Mouse (Mus musculus) gastrocnemius, adult 18-20 months (tissue): Measurements from ENCODE around the gene Vwc2l. TPM values are rescaled to one million over a fixed set of nuclear protein-coding genes. Genes with fewer than 3 reads are reported as not detected.

Source experiments
- DNase-seq: peaks from one replicate; pipeline ENCODE4 v3.0.0; 2021; ENCODE audit warnings: low spot score
- long read RNA-seq, 2 experiments: library from polyadenylated mRNA; stranded (forward); transcript quantifications; one replicate each; pipeline ENCODE4 v2.0.0; 2021
- total RNA-seq, 2 experiments: library from RNA; stranded (reverse); gene quantifications; 2 replicates each; pipeline ENCODE4 v1.2.3; 2021

The Vwc2l gene
- not detected for total RNA-seq
- long read RNA-seq, experiment 1 = 0 reads
- long read RNA-seq, experiment 2 = 0 reads

DNA sequence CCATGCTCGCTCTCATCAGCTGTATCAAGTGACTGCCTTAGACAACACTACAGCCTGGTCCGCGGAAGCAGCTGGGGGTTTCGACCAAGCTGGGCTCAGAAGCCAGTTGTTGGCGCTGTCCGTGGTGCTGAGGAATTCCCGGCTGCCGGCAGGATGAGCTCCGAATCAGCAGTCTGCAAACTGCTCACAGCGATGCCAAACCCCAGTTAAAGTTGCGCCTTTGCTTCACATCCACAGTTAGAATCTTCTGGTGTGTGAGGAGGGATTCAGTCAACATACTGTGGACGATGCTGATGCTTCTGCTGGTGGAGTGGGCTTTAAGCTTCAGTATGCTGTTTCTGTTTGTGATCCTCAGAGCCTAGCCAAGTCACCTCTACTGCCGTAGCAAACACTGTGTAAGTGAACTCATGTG is at the start of gene Vwc2l:
Gene Vwc2l, plus strand, starts transcription at position 61 of the 412 bp plus-strand sequence.
- DNase-seq = no peak

DNA sequence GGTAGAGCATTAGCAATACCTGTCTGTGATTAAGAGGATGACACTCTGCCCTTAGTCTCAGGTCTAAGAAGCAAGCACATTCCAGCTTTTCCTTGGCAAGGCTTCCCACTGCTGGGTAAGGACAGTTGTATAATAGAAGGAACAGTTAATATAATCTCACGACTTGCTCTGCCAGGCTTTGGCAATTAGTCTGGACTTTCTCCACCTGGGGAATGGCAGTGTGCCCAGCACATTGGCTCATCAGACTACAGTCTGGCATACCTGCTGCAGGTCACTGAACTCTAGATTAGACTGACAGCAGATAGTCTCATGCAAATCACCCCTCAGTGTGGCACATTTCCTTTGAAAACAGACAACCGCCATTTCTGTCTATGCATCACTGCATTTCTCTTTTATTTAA is 33.0 kb upstream of the Vwc2l start:
- no peak for DNase-seq

DNA sequence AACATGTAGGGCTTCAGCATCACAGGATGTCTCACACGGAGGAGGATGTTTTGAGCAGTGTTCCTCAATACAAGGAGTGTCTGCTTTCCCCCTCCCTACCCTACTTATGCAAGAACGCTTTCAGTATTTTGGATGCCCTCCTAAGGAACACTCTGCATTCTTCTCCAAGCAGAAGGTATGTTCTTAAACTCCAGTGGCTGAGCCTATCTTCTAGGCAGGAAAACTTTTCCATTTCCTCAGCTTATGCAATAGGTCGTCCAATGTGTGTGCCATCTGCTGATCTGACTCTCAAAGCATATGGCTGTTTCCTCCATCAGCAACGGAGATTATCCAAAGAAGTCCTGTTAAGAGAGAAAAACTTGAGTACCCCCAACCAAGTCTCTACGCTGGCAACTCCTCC is 25.2 kb upstream of the Vwc2l start:
- no peak for DNase-seq

DNA sequence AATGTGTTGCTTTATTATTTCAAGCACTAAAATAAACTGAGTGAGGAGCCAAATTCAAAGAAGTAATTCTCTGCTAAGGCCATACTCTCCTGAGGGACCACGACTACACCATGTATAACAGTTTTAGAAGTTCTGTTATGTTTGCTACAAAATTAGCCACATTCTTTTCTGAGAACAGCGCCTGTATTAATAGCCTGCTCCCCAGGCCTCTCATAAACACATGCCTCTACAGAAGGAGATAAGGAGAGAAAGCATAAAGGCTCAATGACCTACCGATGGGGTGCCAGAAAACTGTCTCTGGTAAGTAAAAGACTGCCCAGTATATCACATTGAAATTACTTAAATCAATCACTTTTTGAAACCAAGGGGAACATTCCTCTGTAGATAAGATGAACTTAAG is 21.6 kb upstream of the Vwc2l start:
- no peak for DNase-seq

DNA sequence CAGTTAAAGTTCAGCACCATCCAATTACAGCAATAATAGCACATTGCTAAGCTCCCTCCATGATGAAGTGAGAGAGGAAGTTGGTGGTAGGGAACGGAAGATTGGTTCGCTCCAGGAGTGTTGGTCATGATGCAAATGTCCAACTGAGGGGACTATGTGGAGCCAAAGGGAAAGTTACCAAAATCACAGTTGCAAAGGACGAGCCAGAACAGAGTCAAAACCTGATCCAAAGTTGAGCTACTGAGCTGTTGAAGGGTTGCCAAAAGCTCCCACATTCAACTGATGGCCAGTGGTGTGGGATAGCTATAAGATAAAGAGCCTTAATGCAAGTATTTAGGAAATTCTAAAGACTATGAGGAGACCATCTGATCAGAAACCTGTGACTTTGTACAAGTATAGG is 19.7 kb upstream of the Vwc2l start:
- DNase-seq = no peak

DNA sequence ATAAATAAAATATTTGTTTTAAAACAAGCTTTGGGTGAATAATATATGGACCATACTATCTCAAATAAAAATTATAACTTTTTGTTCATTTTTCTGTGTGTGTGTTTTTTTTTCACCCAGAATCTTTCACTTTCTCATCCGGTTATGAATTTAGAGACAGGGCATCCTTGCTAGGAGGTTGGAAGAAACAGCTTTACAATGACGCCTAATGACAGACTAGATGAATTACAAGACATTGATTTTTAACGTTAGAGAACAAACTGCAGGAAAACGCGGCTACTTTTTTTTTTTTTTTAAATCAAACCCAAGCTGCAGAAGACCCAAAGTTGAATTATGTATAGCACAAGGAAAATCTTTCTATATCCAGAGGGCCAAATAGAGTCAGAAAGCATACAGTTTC is 470 bp upstream of the Vwc2l start:
- DNase-seq = no peak

DNA sequence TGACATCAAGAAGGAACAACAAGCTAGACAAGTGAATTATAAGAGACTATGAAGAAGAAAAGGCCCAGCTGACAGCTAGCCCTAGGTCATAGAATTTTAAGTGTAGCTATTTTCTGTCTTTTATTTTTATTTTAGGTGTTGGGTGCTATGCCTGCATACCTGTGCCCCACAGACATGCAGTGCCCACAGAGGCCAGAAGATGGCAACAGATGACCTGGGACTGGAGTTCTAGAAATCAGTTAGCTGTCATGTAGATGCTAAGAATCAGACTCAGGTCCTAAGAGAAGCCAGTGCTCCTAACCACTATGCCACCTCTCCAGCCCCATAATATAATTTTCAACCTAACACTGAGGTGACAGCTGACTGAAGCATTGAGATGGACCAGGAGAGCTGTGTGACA is 61.6 kb downstream of the Vwc2l start:
- no peak for DNase-seq

DNA sequence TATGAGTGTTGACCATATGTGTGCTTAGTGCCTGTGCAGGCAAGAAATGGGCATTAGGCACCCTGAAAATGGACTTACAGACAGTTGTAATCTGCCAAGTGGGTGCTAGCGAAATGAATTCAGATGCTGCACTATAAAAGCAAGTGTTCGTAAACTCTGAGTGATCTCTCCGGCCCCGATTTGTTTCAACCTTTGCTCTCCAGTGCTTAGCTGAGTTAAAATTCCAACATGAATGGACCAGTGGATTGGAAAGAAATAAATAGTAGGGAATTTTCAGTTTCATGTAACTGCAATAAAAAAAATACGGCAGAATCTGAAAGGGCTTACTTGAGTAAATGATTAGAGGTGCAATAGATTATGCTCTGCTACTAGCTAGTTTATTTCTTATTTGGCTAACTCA is 66.1 kb downstream of the Vwc2l start:
- DNase-seq = no peak

DNA sequence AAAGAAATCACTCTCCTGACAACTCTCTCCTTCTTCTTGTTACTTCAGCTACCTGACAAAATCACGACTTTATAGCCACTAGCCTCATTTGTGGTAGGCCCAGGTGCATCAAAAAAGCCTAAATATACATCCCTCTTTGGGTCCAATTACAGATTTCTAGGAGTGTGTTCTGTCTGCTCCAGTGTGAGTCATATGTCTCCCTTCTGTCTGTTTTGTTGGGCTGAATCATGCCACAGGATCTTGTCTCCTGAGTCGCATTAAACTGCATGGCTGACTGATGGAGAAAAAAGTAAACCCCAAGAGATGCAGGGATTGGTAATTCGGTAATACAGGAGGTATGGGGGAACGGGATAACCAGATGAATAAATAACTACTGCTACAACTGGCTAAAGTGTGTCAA is 69.6 kb downstream of the Vwc2l start:
- DNase-seq = no peak

DNA sequence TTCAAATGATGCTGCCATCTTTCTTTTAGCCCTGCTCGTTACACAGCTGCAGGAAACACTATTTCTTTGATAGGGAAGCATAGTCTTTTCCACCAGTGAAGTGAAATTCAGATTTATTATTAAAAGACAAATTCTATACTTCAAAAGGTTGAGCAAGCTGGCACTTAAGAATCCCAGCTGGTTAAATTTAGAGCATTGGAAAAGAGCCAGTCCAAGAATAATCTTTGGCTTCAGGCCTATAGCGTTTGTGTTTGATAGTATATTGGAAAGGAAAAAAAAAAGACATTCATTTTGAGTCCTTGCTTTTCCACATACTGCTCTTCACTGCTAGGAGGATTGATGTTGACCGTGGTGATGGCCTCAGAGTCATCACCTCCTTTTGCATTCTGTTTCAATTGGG is 77.9 kb downstream of the Vwc2l start:
- no peak for DNase-seq

DNA sequence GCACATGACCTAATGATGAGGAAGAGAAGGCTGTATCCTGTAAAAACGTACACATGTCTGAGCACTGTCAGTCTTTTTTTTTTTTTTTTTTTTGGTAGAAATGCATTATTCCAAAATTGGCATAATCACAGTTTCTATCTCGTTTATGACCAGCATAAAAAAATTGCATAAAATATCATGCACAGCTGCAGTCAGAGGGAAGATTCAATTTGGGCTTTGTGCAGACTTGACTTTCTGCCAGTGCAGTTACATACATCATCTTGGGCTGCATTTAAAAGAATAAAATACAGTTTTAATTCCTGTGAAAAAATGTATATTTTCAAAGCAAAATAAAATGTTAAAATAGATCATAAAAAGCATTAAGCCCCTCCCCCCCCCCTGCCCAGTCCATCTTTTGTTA is 97.6 kb downstream of the Vwc2l start:
- DNase-seq = no peak

DNA sequence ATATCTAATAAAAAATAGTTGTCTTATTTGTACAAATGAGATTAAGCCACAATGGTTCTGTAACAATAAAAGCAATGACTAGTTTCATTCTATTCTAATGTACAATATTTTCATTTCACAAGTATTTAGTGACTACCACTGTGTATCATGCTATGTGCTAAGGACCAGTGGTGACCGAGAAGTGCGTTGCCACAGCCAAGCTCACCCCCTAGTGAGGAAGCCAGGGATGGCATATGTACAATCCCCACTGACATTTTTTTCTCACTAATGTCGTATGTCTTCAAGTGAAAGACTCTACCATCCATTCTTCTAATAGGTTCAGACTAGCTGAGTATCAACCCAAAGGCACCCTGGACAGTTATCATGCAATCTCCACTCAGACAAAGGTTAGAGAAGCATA is 107.7 kb downstream of the Vwc2l start:
- no peak for DNase-seq

DNA sequence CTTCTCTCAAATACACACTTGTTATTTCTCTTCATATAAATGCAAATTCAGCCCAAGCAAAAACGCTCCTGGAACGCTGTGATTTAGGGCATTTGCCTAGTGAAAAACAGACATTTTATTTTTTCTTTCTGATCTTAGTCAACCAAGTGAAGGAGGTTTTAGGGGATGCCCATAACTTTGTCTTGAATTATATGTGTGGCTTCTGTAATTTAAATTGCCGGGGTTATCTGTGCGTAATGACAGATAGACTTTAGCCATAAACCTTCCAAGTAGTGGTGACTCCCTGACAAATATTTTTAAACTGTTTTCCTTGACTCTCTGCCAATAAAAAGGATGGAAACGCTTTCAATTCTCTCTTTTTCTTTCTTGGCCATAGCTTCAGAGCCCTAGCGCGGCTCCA is 116.7 kb downstream of the Vwc2l start:
- no peak for DNase-seq

DNA sequence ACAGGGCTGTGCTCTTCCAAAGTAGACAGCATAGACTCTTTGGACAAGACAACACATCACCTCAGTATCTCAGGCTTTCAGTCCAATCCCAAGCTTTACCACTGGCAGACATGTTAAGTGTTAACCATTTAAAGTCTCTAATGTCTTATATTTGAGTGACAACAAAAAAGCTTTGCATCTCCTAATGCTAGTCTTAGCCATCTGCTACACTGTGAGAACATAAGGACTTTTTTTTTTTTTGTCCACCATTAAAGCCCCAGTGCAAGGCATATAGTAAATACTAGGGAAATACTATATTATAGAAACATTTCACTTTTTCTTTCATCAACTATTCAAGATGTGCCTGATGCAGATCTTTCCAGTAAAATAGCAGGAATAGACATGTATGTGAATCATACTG is 119.8 kb downstream of the Vwc2l start:
- no peak for DNase-seq

DNA sequence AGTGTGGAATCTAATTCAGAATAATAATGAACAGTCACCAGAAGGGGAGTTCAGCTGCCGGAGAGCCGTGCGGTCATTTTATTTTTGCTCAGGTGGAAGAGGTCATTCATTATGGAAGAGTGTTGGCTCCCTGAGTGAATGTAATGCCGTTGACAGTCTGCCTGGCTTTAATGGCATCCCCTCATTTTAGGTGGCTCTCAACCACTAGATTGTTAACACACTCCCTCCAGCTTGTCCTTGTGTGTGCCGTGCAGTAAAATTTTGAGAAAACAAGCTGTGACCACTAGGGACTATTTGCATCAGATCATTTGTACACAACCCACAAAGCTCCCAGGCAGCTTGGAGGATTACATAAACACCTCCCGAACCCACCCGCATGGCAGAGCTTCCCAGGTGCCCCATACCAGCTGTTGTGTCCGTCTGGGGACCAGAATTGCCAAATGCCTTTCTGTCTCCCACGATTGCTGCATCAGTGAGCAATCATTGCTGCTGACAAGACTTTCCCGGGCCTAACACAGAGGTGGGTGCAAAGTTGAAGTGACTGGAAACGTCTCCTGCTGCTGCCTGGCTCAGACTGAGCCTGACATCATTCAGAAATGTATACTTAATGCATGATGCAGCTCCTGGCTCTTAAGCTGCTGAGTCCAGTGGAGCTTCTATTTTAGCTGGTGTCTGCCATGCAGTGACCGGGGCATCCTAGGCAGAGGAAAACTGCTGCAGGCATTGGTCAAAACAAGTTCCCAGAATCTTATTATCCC is 126.3 kb downstream of the Vwc2l start:
- no peak for DNase-seq

DNA sequence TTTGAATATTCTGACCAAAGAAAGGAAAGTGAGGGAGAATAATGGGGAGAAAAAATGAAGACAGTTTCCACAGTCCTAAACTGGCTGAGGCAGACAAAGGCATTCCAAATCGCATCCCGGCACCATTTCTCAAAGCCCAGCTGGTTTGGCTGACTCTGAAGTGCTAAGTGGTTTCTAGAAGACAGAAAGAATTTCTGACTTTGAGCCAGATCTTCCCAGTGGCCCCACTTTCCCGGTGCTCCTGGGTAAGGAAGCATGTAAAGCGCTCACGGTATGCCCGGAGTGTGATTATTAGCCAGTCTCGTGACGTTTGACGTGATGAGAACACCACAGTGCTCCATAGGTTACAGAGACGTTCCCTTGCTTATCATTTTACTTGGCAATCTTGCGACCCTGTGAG is 127.9 kb downstream of the Vwc2l start:
- no peak for DNase-seq

DNA sequence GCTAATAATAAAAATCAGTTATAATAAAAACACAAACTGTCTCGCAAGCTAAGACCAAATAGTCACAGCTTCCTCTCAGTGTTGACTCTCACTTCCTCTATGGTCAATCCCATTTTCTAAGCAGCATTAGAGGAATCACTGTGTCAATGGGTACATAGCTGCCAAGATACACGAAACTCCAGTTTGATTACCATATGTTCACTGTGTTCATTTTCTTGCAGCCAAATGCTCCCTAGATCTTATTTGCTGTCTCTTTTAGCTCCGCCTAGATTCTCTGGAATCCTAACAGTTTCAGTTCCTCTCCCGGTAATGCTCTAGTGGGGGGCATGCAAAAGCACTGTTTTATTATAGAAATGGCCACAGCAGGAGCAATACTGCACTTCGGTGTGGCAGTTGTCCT is 130.4 kb downstream of the Vwc2l start:
- no peak for DNase-seq

DNA sequence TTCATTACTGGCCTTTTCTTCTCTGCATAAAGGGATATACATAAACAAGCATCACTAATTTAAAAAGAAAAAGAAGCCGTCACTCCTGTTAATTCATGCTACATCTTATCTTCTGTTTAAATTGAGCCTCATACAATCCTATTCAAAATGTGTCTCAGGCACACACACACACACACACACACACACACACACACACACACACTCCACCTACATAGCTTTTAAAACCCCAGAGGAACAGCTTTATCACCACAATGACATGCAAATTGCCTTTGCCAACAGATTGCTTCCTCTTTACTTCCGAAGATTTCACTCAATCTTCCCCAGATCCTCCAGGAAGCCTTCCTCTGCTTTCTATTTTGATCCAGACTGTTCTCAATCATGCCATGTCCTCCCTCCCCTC is 136.2 kb downstream of the Vwc2l start:
- no peak for DNase-seq

DNA sequence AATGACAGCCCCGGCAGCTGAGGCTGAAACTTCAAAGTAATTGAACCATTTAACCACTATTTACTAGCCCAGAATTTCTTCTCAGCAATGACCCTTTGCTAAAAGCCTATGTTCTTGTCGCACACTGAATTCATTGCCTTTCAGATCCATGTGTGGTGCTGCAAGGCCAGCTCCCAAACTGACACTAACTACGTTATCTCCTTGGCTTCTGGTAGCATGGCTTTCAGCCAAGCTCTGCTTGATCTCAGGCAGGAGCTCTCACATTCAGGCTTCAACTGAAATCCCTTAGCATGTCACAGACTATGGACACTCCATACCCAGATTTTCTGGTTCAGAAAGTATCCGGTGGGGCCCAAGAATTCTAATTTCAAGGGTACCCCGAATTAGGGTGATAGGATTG is 140.6 kb downstream of the Vwc2l start:
- no peak for DNase-seq

DNA sequence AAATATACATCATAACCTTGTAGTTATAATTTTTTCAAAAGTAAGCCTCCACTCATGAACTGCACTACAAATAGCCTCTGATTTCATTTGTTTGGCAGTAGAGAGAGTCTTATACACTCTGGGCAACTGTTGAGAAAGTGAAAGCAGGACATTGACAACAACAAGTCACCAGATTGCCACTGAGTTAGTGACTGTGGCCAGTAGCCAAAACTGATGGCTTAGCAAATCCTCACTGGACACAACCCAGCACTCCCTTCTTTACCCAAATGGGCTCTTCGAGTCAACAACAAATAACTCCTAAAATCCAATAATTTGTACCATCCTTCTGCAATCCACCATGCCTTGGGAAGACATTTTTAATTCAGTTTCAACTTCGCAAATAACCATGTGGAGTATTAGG is 155.0 kb downstream of the Vwc2l start:
- DNase-seq = no peak

DNA sequence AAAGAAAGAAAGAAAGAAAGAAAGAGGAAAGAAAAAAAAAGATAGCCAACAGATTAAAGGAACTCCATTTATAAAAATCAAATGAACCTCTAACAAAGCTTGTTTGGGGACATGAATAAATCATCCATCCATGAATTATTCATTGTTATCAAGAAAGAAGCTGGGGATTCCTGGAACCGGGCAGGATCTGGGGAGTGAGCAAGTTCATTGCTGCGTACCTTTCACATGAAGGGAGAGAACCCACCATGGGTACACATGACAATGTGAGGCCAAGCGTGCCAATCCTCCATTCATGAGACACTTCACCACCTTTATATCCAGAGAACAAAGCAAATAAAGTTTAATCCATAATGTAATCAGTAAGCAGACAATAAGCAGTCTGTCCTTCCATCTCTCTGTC is 155.8 kb downstream of the Vwc2l start:
- no peak for DNase-seq

DNA sequence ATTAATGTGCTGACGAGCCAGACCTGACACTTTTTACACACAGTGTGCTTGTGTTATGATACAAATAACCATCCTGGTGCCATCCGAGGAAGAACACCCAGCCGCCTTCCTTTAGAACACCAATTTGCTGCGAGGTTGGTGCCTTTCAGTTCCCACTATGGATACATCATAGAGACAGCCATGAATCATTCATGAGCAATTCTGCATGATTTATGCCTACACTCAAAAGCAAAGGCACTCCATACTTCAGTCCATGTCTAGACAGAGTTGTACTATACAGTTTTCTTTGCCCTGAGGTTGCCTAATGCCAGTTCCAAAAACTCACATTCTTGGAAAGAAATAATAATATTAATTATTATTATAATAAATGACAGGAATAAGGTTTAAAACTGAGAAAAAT is 158.6 kb downstream of the Vwc2l start:
- no peak for DNase-seq

DNA sequence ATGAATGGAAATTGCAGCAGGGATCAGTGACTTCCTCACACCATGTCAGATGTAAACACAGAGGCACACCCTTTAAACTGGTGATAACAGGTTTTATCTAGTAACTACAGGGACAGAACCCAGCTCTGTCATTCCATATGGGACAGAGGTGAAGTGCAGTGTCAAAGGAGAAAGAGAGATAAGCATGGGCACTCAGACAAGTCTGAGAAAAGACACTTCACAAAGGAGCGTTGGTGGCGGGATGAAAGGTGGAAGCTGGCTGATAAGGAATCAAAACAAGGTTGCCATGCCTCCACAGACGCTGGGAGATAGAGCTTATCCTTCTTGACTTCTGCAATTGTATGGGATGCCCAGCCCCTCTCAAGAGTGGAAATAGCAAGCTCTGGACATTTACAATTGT is 176.8 kb downstream of the Vwc2l start:
- no peak for DNase-seq

DNA sequence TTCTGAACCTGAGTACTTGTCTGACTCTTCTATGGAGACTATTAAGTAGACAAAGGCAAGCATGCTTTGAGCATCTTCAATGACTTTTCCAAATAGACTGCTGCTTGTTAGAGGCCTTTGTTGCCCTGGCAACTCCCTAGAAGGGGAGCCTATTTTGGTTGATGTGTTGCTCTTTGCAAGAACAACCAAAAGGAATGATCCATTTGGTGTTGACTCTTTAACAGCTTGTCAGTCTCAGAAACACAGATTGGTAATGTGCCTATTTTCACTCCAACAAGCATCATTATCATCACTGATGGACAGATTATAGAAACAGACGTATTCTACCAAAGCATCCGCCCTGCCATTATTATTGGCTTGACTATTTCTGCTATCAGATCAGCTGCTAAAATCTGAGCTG is 181.9 kb downstream of the Vwc2l start:
- no peak for DNase-seq
